Mouse (Mus musculus) MEL (cell line): Measurements from ENCODE around the gene Kifc1. TPM values are rescaled to one million over a fixed set of nuclear protein-coding genes. Genes with fewer than 3 reads are reported as not detected.

Experiments used
- DNase-seq: peaks from one replicate; pipeline ENCODE4 v3.0.0; 2011; ENCODE audit warnings: low read depth, low spot score
- H3K27ac ChIP-seq: 2 replicates; pipeline ENCODE4 v1.5.1; 2012; ENCODE audit warnings: low read depth, mild to moderate bottlenecking, control low read depth, low read length, moderate library complexity; ENCODE audit not compliant: control insufficient read depth
- H3K27me3 ChIP-seq, 2 experiments: fragments of 150-350 bp in 1 of 2; sonication (generic) in 1 of 2; 2 replicates each; pipeline ENCODE4 v1.6.1; 2012; ENCODE audit warnings: low read length in 2 of 2, mild to moderate bottlenecking in 2 of 2, improper control_type of control experiment in 1 of 2, moderate library complexity in 1 of 2; ENCODE audit not compliant: insufficient read depth in 2 of 2, control insufficient read depth in 1 of 2
- H3K36me3 ChIP-seq, 2 experiments: 2 replicates each; pipeline ENCODE4 v1.6.1; 2012 to 2014; ENCODE audit warnings: low read length in 2 of 2, improper control_type of control experiment in 1 of 2, inconsistent platforms in 1 of 2, mild to moderate bottlenecking in 1 of 2; ENCODE audit not compliant: insufficient read depth in 2 of 2, control insufficient read depth in 1 of 2
- H3K4me1 ChIP-seq, 2 experiments: fragments of 150-350 bp in 1 of 2; sonication (generic) in 1 of 2; 2 replicates each; pipeline ENCODE4 v1.6.1; 2012; ENCODE audit warnings: low read length in 2 of 2, improper control_type of control experiment in 1 of 2, mild to moderate bottlenecking in 1 of 2; ENCODE audit not compliant: insufficient read depth in 2 of 2, control insufficient read depth in 1 of 2
- H3K4me3 ChIP-seq, 2 experiments: fragments of 150-350 bp in 1 of 2; sonication (generic) in 1 of 2; 2 replicates each; pipeline ENCODE4 v1.5.1; 2012; ENCODE audit warnings: low read depth in 2 of 2, low read length in 2 of 2, mild to moderate bottlenecking in 2 of 2, moderate library complexity in 2 of 2, control low read depth in 1 of 2, improper control_type of control experiment in 1 of 2; ENCODE audit not compliant: control insufficient read depth in 1 of 2, insufficient read depth in 1 of 2
- H3K79me2 ChIP-seq: 2 replicates; pipeline ENCODE4 v1.6.1; 2012; ENCODE audit warnings: mild to moderate bottlenecking, low read length, moderate library complexity; ENCODE audit not compliant: control insufficient read depth, poor library complexity, insufficient read depth
- H3K9ac ChIP-seq: 2 replicates; pipeline ENCODE4 v1.6.1; 2012; ENCODE audit warnings: low read depth, mild to moderate bottlenecking, control low read depth, low read length, moderate library complexity; ENCODE audit not compliant: control insufficient read depth, poor library complexity, severe bottlenecking
- H3K9me3 ChIP-seq: fragments of 150-350 bp; sonication (generic); replicated peaks from 2 replicates; pipeline ENCODE4 v1.6.1; 2012; ENCODE audit warnings: mild to moderate bottlenecking, low read length, improper control_type of control experiment, moderate library complexity; ENCODE audit not compliant: insufficient read depth
- BHLHE40 ChIP-seq: IDR thresholded peaks from 2 replicates; pipeline ENCODE4 v1.6.1; 2012; ENCODE audit warnings: low read depth, mild to moderate bottlenecking, inconsistent platforms, low read length, improper control_type of control experiment, borderline replicate concordance
- CHD1 ChIP-seq: IDR thresholded peaks from 2 replicates; pipeline ENCODE4 v1.6.1; 2012; ENCODE audit warnings: low read depth, mild to moderate bottlenecking, inconsistent platforms, low read length, improper control_type of control experiment
- ELF1 ChIP-seq: IDR thresholded peaks from 2 replicates; pipeline ENCODE4 v1.6.1; 2014; ENCODE audit warnings: low read depth, mild to moderate bottlenecking, inconsistent platforms, low read length, improper control_type of control experiment, moderate library complexity
- ETS1 ChIP-seq: IDR thresholded peaks from 2 replicates; pipeline ENCODE4 v1.6.1; 2012; ENCODE audit warnings: low read depth, mild to moderate bottlenecking, inconsistent platforms, low read length, improper control_type of control experiment, moderate library complexity
- GABPA ChIP-seq: IDR thresholded peaks from 2 replicates; pipeline ENCODE4 v1.6.1; 2012; ENCODE audit warnings: low read depth, mild to moderate bottlenecking, inconsistent platforms, low read length, improper control_type of control experiment, moderate library complexity
- GATA1 ChIP-seq: IDR thresholded peaks from 2 replicates; pipeline ENCODE4 v1.6.1; 2011; ENCODE audit warnings: low read depth, low read length, improper control_type of control experiment
- MEF2A ChIP-seq: IDR thresholded peaks from 2 replicates; pipeline ENCODE4 v1.6.1; 2014; ENCODE audit warnings: low read depth, mild to moderate bottlenecking, inconsistent platforms, low read length, improper control_type of control experiment; ENCODE audit not compliant: poor library complexity, insufficient replicate concordance, severe bottlenecking; ENCODE audit errors: extremely low read depth
- MYB ChIP-seq: IDR thresholded peaks from 2 replicates; pipeline ENCODE4 v1.6.1; 2011; ENCODE audit warnings: mild to moderate bottlenecking, low read depth, low read length, improper control_type of control experiment
- MYC ChIP-seq: IDR thresholded peaks from 2 replicates; pipeline ENCODE4 v1.6.1; 2011; ENCODE audit warnings: low read depth, mild to moderate bottlenecking, low read length, improper control_type of control experiment, moderate library complexity
- NELFE ChIP-seq: IDR thresholded peaks from 2 replicates; pipeline ENCODE4 v1.6.1; 2011; ENCODE audit warnings: low read depth, low read length, improper control_type of control experiment
- NRF1 ChIP-seq: IDR thresholded peaks from 2 replicates; pipeline ENCODE4 v1.6.1; 2014; ENCODE audit warnings: low read depth, mild to moderate bottlenecking, inconsistent platforms, low read length, improper control_type of control experiment, moderate library complexity; ENCODE audit not compliant: poor library complexity, insufficient read depth, severe bottlenecking
- POLR2AphosphoS2 ChIP-seq: IDR thresholded peaks from 2 replicates; pipeline ENCODE4 v1.6.1; 2011; ENCODE audit warnings: low read length, improper control_type of control experiment
- RAD21 ChIP-seq: IDR thresholded peaks from 2 replicates; pipeline ENCODE4 v1.6.1; 2011; ENCODE audit warnings: mild to moderate bottlenecking, low read depth, low read length, improper control_type of control experiment
- SIN3A ChIP-seq: IDR thresholded peaks from 2 replicates; pipeline ENCODE4 v1.6.1; 2012; ENCODE audit warnings: low read length, improper control_type of control experiment, inconsistent platforms
- TBP ChIP-seq: IDR thresholded peaks from 2 replicates; pipeline ENCODE4 v1.8.0; 2011; ENCODE audit warnings: low read depth, low read length, improper control_type of control experiment
- TCF12 ChIP-seq: IDR thresholded peaks from 2 replicates; pipeline ENCODE4 v1.6.1; 2014; ENCODE audit warnings: low read depth, mild to moderate bottlenecking, inconsistent platforms, low read length, improper control_type of control experiment, moderate library complexity
- UBTF ChIP-seq: IDR thresholded peaks from 2 replicates; pipeline ENCODE4 v1.6.1; 2012; ENCODE audit warnings: low read depth, mild to moderate bottlenecking, inconsistent platforms, low read length, improper control_type of control experiment, moderate library complexity, borderline replicate concordance; ENCODE audit not compliant: insufficient read depth
- ZC3H11A ChIP-seq: IDR thresholded peaks from 2 replicates; pipeline ENCODE4 v1.6.1; 2012; ENCODE audit warnings: low read depth, mild to moderate bottlenecking, inconsistent platforms, low read length, improper control_type of control experiment
- ZNF384 ChIP-seq: IDR thresholded peaks from 2 replicates; pipeline ENCODE4 v1.6.1; 2012; ENCODE audit warnings: low read depth, mild to moderate bottlenecking, inconsistent platforms, low read length, improper control_type of control experiment
- polyA plus RNA-seq, 2 experiments: library from polyadenylated mRNA; stranded (reverse) in 1 of 2; unstranded in 1 of 2; fragments of >175 nt in 1 of 2; fragments of >200 nt in 1 of 2; gene quantifications; 2 replicates each; pipeline versions ENCODE4 v1.2.1 to v1.2.4; 2012; ENCODE audit warnings: low replicate concordance in 2 of 2, low read depth in 1 of 2; ENCODE audit not compliant: insufficient read length in 2 of 2, insufficient read depth in 1 of 2, missing spikeins in 1 of 2
- total RNA-seq: library from RNA; depleted of rRNA; stranded (reverse); fragments of 300-350 nt; gene quantifications from 2 replicates; pipeline ENCODE4 v1.2.3, GENCODE M21; 2012

Gene Kifc1
- total and polyA plus RNA-seq, 3 experiments: 17.1 to 53.5 TPM; not detected in 1

DNA sequence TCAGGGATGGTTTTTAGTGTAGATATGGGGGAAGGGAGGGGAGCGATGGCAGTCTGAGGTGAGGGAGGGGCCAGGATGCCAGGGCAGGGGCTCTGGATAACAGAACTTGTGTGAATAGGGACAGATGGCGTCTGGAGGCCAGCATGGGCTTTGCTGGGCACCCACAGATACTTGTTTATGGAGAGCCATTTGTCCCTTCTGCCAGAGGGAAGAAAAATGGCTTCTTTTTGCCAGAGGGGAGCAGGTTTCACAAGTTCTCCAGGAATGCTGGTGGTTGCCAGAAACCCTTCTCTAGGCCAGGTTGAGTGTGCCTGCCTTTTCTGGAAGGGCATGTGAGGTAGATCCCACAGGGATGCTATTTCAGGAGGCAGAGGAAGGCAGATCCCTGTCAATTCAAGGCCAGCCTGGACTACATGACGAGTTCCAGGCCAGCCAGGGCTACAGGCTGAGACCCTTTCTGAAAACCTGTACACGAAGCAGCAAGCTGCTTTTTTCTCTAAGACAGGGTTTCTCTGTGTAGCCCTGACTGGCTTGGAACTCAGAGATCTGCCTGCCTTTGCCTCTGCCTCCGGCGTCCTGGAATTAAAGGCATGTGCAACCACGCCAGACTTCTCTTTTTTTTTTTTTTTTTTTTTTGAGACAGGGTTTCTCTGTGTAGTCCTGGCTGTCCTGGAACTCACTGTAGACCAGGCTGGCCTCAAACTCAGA is 10.0 kb upstream of the Kifc1 start:
- no peak overlapping the region for H3K4me3 ChIP-seq
- no peaks in the 10 kb centered on the region for H3K27me3 ChIP-seq
- no peak for DNase-seq
- no peak overlapping the region for H3K27ac ChIP-seq
- H3K9me3 ChIP-seq: no peaks in the 10 kb centered on the region
- peak; percentile 76 for TF ChIP-seq ZNF384
- TF ChIP-seq RAD21: no peak
- no peak overlapping the region for H3K9ac ChIP-seq
- H3K4me1 ChIP-seq: peaks cover 21 to 47% of the 10 kb centered on the region in 2 experiments
- H3K79me2 ChIP-seq: no peaks in the 10 kb centered on the region
- peaks cover 0 to 30% of the 10 kb centered on the region in 2 experiments; a peak in 2 of 4 replicates for H3K36me3 ChIP-seq

DNA sequence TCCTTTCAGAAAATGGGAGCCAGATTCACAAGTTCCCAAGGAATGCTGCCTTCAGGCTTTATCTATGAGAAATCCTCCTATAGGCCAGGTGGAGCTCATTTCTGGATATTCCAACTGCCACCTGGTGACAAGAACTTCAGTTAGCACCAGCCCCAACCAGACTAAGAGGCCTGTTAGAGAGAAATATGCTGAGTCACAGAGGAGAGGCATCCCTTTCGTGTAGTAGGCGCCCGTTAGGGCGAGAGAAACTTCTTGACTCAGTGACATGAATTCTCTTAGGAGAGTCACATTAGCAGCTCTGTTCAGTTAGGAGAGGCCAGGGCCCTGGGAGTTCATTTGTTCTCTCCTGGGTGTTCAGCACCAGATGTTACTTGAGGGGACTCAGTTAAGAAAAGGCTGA is 9.2 kb upstream of the Kifc1 start:
- H3K9ac ChIP-seq: no peak overlapping the region
- peaks cover 0 to 30% of the 10 kb centered on the region in 2 experiments; a peak in 2 of 4 replicates for H3K36me3 ChIP-seq
- DNase-seq: no peak
- H3K4me1 ChIP-seq: peaks cover 21 to 47% of the 10 kb centered on the region in 2 experiments
- H3K27ac ChIP-seq: no peak overlapping the region
- no peak overlapping the region for H3K4me3 ChIP-seq
- TF ChIP-seq MYC: no peak
- no peak for TF ChIP-seq ZNF384
- no peak for TF ChIP-seq GABPA
- no peak for TF ChIP-seq MEF2A
- no peak for TF ChIP-seq NRF1
- TF ChIP-seq TCF12: no peak
- no peak for TF ChIP-seq ZC3H11A
- TF ChIP-seq MYB: no peak
- no peak for TF ChIP-seq GATA1
- TF ChIP-seq ETS1: no peak
- no peak for TF ChIP-seq SIN3A
- no peak for TF ChIP-seq TBP
- TF ChIP-seq CHD1: no peak
- no peak for TF ChIP-seq ELF1
- TF ChIP-seq NELFE: no peak
- TF ChIP-seq BHLHE40: no peak
- TF ChIP-seq UBTF: no peak
- TF ChIP-seq POLR2AphosphoS2: no peak
- H3K79me2 ChIP-seq: no peaks in the 10 kb centered on the region
- no peaks in the 10 kb centered on the region for H3K9me3 ChIP-seq
- H3K27me3 ChIP-seq: no peaks in the 10 kb centered on the region
